Mouse (Mus musculus) cerebellum, adult 9-11 months (tissue): ENCODE measurements at regions not wholly inside any gene's neighbourhood (a gene's known extent, or its start where the extent isn't known, plus 50 kb on each side); places are given as distances from the start of the nearest gene placed in this dataset.
A peak's percentile ranks its signal among the peaks of the same experiment; 100 is the strongest.

ENCODE experiments used
- DNase-seq: peaks from one replicate; pipeline ENCODE4 v3.0.0; 2022

DNA sequence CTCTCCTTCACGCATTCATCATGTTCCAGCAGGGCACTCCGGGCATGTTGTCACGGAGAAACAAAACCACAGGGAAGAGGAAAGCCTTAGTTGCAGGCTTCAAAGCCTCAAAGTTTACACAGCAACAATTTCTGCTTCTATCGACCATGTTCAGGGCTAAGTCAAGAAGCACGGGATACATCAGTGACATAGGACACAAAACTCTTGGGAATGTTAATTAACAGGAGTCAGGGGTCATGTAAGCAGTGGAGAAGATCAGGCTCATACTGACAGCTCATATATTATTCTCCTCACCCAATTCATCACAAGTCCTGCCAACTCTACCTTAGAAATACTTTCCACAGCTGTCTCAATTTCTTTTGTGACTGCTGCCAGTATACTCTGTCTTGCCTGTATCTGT lies 133.0 kb upstream of the Btbd3 start:
- DNase-seq = no peak

DNA sequence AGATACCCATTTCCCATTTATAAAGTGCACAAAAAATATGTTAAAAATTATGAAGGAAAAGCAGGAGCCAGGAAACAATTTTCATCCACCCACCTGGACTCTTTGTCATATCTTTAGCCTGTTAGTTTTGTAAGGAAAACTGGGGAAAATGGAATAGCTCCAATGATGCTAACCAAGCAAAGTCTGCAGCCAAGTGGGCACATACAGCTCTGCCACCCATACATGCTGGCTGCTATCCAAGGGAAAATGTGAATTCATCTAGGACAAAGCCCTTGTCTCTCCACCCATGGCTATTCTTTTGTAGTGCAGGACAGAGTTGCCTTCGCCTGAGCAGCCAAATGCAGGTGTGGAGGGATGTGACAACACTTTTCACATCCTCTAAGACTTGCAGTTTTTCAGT lies 135.5 kb upstream of the Btbd3 start:
- no peak for DNase-seq

DNA sequence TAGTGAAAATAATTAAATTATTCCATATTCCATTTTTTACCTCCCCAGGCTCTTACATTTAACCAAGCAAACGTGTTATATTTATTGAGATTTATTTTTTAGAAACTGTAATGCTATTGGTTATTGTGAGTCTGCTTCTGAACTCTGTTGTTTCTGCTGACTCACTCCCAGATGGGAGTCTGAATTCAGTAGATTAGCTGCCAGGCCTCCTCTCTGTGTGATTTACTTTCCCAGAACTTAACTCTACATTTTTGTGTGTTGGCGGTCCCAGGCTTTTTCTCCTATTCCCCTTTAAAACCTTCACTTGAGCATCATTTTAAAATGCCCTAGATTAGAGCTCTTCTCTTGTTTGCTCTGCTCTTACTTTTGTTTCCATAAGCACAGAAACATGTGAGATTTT lies 136.2 kb upstream of the Btbd3 start:
- no peak for DNase-seq

DNA sequence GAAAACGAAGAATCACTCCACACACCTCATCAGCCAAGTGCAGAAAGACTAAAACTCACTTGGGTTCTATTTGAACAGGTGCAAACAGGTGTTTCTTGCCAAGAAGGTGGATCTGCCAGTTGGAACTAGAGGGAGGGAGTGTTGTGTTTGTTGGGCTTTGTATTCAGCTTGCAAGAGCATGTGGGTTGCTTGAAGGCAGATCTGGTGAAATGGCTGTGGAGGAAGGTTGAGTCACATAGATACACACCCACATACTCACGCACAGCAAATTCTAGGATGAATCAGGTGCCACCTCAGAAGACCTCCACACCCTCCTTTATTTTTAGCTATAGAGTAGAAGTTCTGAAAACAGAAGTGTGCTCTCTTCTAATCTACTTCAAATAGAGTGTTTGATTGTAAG lies 156.6 kb upstream of the Btbd3 start:
- no peak for DNase-seq

DNA sequence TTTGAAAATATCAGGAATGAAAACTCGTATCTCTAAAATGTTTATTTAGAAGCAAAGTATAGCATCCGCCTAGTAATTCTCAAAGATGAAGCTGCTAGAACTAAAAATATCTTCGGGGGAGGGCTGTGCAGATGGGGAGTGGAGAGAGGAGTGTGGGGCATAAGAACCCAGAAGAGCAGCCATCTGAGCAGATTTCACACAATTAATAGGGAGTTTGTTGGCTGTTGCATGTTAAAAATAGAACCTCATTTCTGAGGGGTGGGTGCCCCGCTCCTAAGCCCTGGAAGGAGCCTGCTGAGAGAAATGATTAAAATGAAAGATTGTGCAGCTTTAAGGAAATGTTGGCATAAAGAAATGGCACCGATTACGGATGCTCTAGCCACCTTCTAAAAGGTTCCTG lies 171.0 kb upstream of the Btbd3 start:
- peak; percentile 47 for DNase-seq

DNA sequence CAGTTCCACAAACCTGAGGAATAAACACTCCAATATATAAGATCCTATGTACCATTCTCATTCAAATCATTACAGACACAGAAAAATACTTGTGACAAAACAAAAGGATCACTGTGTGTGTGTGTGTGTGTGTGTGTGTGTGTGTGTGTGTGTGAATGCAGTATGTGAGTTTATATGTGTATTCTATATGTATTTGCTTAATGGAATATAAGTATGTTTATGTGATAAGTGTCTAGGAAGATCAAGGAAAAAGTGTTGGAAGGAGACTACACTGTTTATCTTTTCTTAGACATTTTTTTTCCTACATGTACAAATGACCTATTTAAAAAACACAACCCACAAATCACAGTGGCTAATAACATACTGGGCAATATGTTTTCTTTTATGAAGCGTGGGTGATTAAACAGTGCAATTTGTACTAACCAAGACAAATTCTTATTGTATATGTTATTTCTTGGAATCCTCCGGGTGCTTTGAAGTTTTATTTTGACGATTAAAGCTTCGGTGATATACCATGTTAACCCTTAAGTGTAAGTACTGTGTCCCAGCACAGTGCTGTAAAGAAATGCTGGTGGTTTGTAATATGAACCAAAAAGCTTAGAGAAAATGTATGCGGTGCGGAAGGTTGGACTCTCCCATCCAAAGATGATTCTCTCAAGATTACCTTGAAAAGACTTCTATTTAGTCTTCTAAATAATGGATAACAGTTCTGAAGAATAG lies 171.6 kb upstream of the Btbd3 start:
- DNase-seq = no peak

DNA sequence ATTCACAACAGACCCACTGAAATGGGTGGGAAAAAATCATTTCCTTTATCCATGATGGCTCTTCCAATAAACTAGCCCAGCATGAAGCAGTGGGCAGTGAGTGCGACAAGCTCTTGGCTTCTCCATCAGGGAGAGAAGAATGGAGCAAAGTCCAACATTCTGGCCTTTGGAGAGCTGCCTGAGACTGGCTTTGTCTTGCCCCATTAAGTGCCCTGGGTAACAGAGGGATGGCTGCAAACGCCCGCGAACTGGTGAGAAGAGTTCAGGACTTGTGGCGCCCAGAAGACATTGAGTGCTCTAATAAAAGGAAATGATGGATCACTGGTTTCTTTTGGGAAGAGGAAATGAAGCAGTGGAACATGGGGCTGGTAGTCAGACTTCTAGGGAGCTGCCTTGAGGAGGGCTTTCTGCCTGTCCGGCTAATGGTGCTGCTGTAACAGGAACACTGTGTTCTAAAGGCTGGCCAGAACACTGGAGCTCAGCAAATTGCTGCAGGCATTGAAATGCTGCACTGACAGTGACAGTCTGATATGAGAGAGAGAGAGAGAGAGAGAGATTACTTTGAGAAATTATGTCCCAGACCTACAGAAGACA lies 182.2 kb upstream of the Btbd3 start:
- DNase-seq = peak; percentile 38

DNA sequence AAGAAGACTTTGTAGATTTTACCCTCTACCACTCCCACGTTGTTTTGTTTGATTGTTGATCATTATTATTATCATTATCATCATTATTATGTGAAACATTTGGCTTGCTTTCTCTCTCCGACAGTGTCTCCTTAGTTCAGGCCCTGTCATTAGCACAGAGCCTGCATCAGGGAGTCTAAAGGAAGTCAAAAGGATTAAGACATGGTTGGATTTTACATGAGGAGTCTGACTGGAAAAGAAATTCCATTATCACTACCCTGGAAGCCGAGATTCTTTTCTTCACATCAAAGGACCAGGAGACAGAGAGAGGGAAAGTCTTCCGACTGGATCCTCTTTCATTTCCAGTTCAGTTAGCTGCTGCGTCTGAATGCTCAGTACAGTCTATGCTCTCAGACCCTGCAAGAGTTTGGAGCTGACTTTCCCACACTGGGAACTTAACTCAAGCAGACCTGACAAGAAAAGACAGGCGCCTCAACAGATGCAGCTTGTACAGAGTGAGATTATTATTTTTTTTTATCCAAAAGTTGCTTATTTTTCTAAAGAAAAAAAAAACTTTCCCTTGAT lies 184.1 kb upstream of the Btbd3 start:
- no peak for DNase-seq

DNA sequence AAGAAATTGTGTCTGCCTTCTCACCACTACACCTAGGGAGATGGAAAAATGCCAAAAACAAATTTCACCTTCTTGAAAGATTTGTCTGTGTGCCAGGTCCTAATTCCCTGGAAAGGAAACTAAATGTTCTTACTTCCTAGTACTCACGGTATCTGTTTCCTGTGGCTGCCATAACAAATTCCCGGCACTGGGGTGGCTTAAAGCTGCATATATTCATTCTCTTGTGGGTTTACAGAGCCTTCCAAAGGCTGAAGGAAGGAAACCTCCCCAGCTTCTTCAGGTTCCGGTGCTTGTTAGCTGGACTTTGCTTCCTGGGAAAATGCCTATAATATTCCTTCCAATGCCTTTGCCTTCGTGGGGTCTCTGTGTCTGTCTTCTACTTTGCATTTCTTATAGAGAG lies 203.3 kb upstream of the Btbd3 start:
- no peak for DNase-seq

DNA sequence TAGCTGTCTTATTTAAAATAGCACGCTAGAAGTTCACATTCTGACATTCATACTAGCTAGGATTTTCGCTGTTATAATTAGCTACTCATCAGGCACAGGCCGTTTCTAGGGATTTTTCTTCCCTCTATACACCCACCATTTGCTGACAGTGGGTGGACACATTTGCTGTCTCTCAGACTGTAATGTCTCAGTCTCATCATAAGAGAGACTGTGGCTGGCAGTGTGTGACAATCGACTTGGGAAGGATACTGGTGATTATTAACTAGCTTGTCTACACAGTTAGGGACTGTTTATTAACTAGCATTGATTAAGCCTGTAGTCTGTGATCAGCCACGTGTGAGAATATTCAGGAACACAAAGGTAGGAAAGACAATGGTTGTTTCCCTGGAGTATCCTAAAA lies 208.0 kb upstream of the Btbd3 start:
- no peak for DNase-seq

DNA sequence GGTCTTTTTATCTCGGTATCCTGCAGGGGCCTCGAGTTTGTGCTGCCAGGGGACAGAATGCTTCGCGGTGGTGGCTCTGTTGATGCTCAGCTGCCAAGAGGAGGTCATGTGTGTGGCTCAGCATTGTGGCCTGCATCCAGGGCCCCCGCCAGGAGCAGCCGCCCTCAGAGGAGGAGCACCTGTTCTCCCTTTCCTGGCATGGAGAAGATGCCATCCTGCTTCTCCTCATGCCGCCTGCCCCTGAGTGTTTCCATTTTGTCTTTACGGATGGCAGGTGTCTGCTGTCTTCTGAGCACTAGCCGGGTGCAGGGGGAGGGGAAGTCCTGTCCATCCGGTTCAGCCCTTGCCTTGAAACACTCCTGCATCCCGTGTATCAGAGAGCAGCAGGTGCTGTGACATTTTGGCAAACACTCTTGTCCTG lies 208.6 kb upstream of the Btbd3 start:
- DNase-seq = peak; percentile 100

DNA sequence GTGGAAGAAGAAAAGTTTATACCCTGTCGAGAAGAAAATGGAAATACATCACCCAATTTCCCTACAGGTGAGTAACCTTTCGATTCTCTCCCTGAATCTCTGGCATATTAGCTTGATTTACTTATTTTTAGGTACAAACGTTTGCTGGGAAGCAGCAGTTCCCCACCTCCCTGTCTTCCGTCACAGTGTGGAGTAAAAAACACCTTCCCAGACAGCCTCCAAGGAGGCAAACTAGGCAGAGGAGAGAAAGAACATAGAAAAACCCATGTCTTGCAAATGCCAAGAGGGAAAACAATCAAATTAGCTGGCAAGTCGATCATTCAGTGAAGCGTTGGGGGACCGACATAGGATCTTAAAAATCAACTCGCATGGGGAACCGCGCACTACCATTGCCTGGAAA lies 209.0 kb upstream of the Btbd3 start:
- no peak for DNase-seq

DNA sequence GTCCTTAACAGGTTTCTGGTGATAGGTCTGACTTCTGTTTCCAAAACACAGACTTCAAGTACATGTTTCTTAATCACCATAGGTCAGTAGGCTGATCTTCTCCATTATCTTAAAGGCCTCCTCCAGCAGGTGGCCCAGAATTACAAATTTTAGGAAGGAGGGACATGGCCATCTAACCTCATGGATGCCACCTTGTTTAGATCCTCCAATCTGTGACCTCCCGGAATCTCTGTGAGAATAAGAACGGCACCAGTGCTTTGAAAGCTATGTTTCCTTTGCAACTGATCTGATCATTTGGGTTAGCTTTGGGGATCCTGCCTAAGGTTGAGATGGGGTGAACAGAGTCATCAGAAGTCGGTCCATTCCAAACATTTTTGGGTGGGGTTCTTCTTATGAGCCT lies 209.4 kb upstream of the Btbd3 start:
- peak; percentile 44 for DNase-seq

DNA sequence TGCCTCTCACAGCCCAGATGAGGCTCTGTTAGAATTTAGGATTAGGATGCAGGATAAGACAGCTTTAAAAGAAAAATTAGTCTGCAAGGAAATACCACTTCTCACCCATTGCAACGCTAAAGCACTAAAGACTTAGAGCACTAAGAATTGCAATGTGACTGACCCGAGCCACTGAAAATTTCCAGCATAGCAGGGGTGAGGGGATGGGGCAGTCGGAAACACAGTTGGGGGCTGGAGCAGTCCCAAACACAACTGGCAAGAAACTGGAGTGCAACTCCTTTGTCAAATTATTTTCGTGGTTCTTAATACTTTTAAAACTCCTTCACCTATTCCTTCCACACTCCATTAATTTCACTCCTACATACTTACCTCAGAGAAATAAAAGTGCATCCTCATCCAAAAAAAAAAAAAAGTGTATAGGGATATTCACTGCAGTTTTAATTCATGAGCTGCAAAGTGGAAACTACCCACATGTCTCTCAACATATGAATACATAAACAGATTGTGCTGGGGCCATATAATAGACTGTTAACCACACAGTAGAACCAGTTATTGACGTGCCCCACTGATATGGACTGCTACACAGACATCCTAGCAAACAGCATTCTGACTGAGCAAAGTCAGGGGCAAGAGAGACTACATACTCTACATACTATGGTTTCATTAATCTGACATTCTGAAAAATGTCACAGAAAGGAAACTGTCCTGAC lies 210.3 kb upstream of the Btbd3 start:
- DNase-seq = no peak

DNA sequence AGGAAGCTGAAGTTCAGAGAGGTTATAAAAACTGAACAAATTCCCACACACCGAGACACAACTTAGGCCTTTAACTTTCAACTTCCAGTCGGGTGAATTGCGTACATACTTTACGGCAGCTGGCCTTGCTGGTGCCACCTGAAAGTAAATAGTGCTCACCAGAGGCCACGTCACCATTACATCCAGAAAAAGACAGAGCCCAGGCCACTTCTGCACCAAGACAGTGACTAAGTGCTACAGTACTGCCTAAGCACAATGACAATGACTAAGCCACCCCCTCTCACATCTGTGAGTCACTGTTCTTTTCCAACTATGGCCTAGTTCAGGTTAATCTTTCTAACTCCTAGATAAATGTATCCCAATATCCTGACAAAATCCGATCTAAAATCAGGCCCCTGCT lies 215.7 kb upstream of the Btbd3 start:
- DNase-seq = no peak

DNA sequence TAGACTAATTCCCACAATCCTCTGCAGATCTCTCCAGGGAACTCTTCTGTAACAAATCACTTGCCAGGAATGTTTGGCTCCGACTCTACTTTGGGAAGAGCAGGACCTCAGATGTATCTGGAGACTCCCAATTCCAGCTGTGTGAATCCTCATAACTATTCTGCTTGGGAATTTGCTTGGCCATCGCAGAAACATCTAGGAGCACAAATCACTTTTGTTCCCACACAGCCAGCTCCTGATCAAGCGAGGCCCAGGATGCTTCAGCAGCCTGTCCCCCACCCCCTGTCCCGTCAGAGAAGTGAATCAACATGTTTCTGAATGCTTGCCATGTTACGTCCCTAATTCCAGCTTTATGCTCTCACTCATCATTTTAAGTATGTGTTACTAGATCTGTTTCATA lies 216.1 kb upstream of the Btbd3 start:
- DNase-seq = no peak

DNA sequence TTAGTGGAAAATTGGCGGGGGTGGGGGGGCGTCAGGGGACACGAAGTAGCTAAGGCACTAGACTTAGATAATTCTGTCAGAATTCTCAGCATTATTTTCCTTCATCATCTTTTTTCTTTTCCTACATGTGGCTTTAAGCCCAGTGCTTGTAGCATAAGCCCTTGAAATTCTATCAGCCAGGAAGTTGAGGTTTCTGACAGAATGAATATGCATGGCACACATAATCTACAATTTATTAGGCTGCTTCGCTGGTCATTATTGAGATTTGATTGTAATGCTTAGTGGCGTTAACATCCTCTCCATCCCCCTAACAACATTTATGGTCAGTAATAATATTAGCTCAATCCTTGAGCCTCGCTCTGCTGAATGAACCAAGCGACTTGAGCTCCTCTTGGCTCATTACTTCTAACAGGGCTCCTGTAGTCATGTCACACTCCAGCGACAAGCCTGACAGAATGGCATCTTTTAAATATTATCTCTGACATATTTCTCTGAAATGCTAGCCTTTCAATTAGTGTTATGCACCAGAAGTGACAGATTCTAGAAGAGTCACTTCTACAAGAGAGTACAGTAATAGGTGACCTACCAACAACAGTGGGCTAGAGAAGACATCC lies 222.1 kb upstream of the Btbd3 start:
- DNase-seq = no peak

DNA sequence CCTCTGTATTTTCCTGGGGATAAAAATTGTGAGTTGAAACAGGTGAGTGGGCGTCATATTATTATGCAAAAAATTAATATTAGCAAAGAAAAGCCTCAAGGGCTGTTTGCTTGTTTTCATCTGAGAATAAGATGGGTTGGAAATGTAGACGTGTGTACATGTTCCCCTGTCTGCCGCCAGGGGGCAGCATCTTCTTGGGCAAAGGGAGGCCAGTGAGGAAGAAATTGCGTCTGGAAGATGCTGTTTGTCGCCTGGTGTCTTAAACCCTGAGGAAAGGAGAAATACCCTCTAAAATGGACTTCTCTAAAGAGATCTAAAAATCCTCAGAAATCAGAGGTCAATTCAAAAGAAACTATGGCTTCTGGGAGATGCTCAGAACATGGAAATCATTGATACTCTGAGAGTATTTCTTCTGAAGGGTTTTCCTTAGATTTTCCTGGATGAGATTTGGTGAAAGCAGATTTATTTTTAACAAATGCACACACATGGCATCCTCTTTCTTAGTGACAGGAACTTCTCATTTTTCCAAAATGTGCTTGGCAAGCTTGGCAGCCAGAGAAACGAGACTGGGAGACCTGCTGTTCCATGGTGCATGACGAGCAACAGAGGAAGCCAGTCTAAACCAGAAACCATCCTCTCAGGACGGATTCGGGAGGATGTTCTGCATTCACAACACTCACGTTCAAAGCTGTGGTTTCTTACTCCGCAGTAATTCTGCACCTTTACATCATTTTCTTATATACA lies 222.8 kb upstream of the Btbd3 start:
- peak; percentile 86 for DNase-seq

DNA sequence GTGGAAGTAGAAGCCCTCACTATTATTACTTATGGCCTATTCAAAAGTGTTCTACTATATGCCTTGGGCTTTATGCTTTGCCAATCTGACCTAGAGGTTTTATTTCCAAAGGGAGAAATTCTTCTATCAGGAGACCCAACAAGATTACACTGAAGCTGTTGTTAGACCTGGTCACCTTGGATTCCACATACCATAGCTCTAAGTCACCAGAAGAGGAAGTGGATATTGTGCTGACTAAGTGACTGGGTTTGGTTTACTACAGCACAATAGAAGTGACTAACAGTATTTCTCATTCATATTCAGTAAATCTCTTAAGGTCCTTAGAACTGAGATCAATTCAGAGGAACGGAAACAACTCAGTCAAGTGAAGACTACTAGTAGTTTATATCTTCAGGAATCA lies 229.0 kb upstream of the Btbd3 start:
- DNase-seq = no peak

DNA sequence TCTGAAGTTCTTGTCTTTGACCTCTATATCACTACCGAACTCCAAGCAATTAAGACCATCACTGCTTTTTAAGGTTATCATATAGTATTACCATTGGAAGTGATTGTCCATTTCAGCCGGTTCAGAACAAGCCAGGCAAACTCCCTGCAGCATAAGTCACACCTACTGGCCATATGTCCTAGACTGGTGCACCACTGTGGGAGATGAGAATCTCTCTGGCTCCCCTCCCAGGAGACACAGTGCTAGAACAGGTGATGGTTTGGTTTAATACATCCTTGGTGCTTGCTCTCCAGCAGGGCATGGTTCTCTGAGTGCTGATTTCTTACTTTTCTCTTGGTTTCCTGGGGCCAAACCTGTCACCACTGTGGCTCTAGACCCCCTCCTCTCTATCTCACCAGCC lies 232.8 kb upstream of the Btbd3 start:
- peak; percentile 62 for DNase-seq

DNA sequence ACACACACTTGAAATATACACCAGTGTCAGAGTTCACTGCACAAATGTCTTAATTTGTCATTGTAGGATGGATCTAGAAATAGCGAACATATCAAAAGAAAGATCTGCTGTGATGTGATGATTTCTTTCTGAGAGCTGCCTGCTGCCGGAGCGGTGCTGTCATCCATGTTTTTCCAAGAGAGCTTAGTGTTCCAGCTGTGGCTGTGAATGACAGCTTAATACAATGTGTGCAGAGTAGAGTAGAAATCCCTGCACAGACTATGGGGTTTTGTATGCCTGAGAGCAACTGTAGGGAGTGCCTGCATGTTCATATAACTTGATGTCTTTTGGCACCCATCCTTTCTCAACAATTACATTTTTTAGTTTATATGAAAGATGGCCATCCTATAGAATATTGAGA lies 274.6 kb upstream of the Btbd3 start:
- DNase-seq = no peak

DNA sequence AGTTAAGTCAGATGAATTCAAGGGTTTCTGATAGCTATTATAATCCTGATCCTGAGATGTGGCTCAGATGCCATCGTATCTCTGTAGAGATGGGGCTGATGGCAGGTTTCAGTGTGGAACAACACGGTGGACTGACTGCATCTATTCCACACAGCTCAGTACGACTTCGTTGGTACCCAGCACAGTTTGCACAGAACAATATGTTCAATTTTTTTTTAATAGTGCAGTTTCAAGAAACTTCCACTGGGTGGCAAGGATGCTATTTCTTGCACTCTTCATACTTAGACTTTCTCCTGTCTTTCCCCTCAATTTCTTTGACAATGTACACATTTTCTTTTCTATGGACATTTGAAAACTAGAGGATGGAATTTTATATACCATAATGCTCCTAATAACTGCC lies 278.6 kb upstream of the Btbd3 start:
- DNase-seq = peak; percentile 20

DNA sequence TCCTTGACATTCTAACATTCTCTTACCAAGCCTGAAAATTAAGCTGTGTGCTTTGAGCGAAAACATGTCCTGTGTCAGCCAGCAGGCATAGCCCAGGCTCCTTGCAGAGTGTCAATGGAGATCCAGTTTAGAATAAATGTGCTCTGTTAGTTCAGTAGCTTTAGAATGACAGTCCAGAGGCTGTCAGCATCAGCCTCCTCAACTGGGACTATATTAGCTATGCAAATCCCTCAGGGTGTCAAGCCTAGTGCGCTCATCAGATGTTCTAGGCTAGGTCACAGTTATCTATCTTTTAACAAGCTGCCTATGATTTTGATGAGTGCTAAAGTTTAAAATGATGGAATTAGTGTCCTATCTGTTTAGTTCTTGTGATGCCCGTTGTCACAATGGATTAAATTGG lies 281.7 kb upstream of the Btbd3 start:
- no peak for DNase-seq
